Comparison of ENCODE assay signal across 27 mouse cellular contexts in the genomic region with DNA sequence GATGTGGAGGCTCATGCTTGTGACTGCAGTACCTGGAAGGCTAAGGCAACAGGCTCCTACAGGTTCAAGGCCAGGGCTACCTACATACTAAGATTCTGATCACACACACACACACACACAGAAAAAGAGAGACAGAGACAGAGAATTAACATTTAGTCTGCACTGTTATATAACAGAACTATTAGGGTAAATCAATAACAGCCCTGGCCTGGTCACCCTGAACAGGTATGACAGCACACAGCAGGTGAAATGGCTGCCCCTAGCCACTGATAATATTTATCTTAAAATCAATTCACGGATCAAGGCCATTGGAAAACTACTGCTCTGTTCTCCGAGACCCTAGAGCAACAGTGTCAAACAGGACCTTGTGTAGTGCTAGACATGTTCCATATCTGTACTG. TPM values are rescaled to one million over a fixed set of nuclear protein-coding genes. Genes with fewer than 3 reads are reported as not detected.
DNase-seq lines count a peak whose midpoint lies in the region; ATAC-seq and TF ChIP-seq lines count a peak whose summit lies in the region.
"Had no signal": no experiment of that assay in that cellular context is flagged by ENCODE, and none has a peak within 500 bp of the region (broad histone marks: within the 10 kb centered on the region; RNA-seq: fewer than 3 reads in every experiment).

No protein-coding gene starts in this region.

- H3K36me3 ChIP-seq in kidney, embryonic 15.5 days, result no peaks in the 10 kb centered on the region
- no peaks in the 10 kb centered on the region for H3K36me3 ChIP-seq in kidney, embryonic 16.5 days (ENCODE audit: insufficient read depth, low read length)
- H3K36me3 ChIP-seq in kidney, embryonic 14.5 days (ENCODE audit: control insufficient read depth, insufficient read depth, low read length), result no peaks in the 10 kb centered on the region
- H3K36me3 ChIP-seq in liver, embryonic 15.5 days (replicated peaks), result no peaks in the 10 kb centered on the region
- no peaks in the 10 kb centered on the region for H3K36me3 ChIP-seq in liver, embryonic 11.5 days (ENCODE audit: control insufficient read depth, insufficient read depth, low read length)
- no peaks in the 10 kb centered on the region for H3K36me3 ChIP-seq in small intestine, adult 2 months (ENCODE audit: control insufficient read depth, insufficient read depth, low read length)
- H3K36me3 ChIP-seq: forebrain, embryonic 10.5 days; heart, embryonic 12.5 days; heart, embryonic 15.5 days; hindbrain, embryonic 10.5 days; hindbrain, embryonic 13.5 days had no signal

- ATAC-seq in kidney, embryonic 15.5 days (replicated peaks; ENCODE audit: low FRiP score), result no peak
- ATAC-seq in kidney, embryonic 16.5 days (ENCODE audit: low FRiP score, low TSS enrichment), result peak; percentile 13; the same call in 1 of the 2 replicates
- ATAC-seq in kidney, embryonic 14.5 days (ENCODE audit: low FRiP score, low TSS enrichment), result no peak
- peak; percentile 32; the same call in 1 of the 2 replicates for ATAC-seq in liver, embryonic 15.5 days (ENCODE audit: insufficient read depth)
- ATAC-seq in liver, embryonic 11.5 days (replicated peaks; ENCODE audit: low FRiP score), result no peak
- ATAC-seq: forebrain, embryonic 13.5 days; forebrain, embryonic 16.5 days; Patski had no signal

- H3K9ac ChIP-seq in kidney, embryonic 15.5 days, result no peak overlapping the region
- H3K9ac ChIP-seq in kidney, embryonic 16.5 days (replicated peaks; ENCODE audit: low read length), result no peak overlapping the region
- H3K9ac ChIP-seq in kidney, embryonic 14.5 days (ENCODE audit: low read depth, low read length), result no peak overlapping the region
- H3K9ac ChIP-seq in liver, embryonic 15.5 days, result no peak overlapping the region
- no peak overlapping the region for H3K9ac ChIP-seq in liver, embryonic 11.5 days (ENCODE audit: low read depth, low read length)
- H3K9ac ChIP-seq: forebrain, embryonic 13.5 days; heart, embryonic 12.5 days; heart, embryonic 15.5 days; hindbrain, embryonic 13.5 days had no signal

- H3K27ac ChIP-seq in kidney, embryonic 15.5 days, result no peak overlapping the region
- no peak overlapping the region for H3K27ac ChIP-seq in kidney, embryonic 16.5 days (ENCODE audit: low read length)
- no peak overlapping the region for H3K27ac ChIP-seq in kidney, embryonic 14.5 days (ENCODE audit: low read depth, low read length)
- H3K27ac ChIP-seq in liver, embryonic 15.5 days (replicated peaks), result no peak overlapping the region
- H3K27ac ChIP-seq in liver, embryonic 11.5 days (ENCODE audit: low read depth, low read length), result no peak overlapping the region
- 0 out of 2 replicates have a peak overlapping the region, but pooled peaks have one; percentile 18 for H3K27ac ChIP-seq in small intestine, adult 2 months (ENCODE audit: insufficient read depth, low read depth, low read length)
- H3K27ac ChIP-seq: forebrain, embryonic 10.5 days; forebrain, embryonic 13.5 days; heart, embryonic 15.5 days; hindbrain, embryonic 10.5 days; hindbrain, embryonic 13.5 days had no signal

- peaks cover 29% of the 10 kb centered on the region for H3K4me1 ChIP-seq in kidney, embryonic 15.5 days
- H3K4me1 ChIP-seq in kidney, embryonic 16.5 days (ENCODE audit: insufficient read depth, low read length), result peaks cover 21% of the 10 kb centered on the region
- H3K4me1 ChIP-seq in kidney, embryonic 14.5 days (ENCODE audit: control insufficient read depth, insufficient read depth, low read length), result peaks cover 16% of the 10 kb centered on the region
- peaks cover 15% of the 10 kb centered on the region for H3K4me1 ChIP-seq in liver, embryonic 15.5 days (replicated peaks)
- peaks cover 14% of the 10 kb centered on the region for H3K4me1 ChIP-seq in liver, embryonic 11.5 days (replicated peaks; ENCODE audit: control insufficient read depth, insufficient read depth, low read length)
- H3K4me1 ChIP-seq in small intestine, adult 2 months (ENCODE audit: control insufficient read depth, insufficient read depth, insufficient read length, low read length), result peaks cover 15% of the 10 kb centered on the region; the same call in 1 of the 2 replicates

- peak; percentile 33 for DNase-seq in kidney, adult 11 months
- DNase-seq in liver, embryonic 11.5 days (ENCODE audit: low spot score), result no peak
- DNase-seq: adrenal gland, postnatal 10 days; adrenal gland, postnatal 36 days; B cell, adult 2 months; cerebellum, adult 18-20 months; cerebellum, adult 9-10 months; cerebellum, postnatal 14 days; gastrocnemius, postnatal 25 days; heart, adult 18-20 months; heart, postnatal 10 days; heart, postnatal 36 days had no signal

- no peak overlapping the region for H3K4me2 ChIP-seq in kidney, embryonic 15.5 days
- H3K4me2 ChIP-seq in kidney, embryonic 16.5 days (replicated peaks; ENCODE audit: low read depth, low read length), result no peak overlapping the region
- no peak overlapping the region for H3K4me2 ChIP-seq in kidney, embryonic 14.5 days (replicated peaks; ENCODE audit: low read depth, low read length)
- no peak overlapping the region for H3K4me2 ChIP-seq in liver, embryonic 15.5 days
- H3K4me2 ChIP-seq in liver, embryonic 11.5 days, result no peak overlapping the region
- H3K4me2 ChIP-seq: forebrain, embryonic 13.5 days; heart, embryonic 12.5 days; heart, embryonic 15.5 days; hindbrain, embryonic 13.5 days had no signal

- H3K27me3 ChIP-seq in kidney, embryonic 15.5 days, result no peaks in the 10 kb centered on the region
- H3K27me3 ChIP-seq in kidney, embryonic 16.5 days (ENCODE audit: insufficient read depth, low read length), result no peaks in the 10 kb centered on the region
- H3K27me3 ChIP-seq in kidney, embryonic 14.5 days (ENCODE audit: control insufficient read depth, insufficient read depth, low read length), result no peaks in the 10 kb centered on the region
- H3K27me3 ChIP-seq in liver, embryonic 15.5 days, result no peaks in the 10 kb centered on the region
- H3K27me3 ChIP-seq in liver, embryonic 11.5 days (replicated peaks; ENCODE audit: control insufficient read depth, insufficient read depth, low read length), result no peaks in the 10 kb centered on the region
- no peaks in the 10 kb centered on the region for H3K27me3 ChIP-seq in small intestine, adult 2 months (ENCODE audit: control insufficient read depth, insufficient read depth, low read length)
- H3K27me3 ChIP-seq: CH12.LX; forebrain, embryonic 13.5 days; heart, embryonic 12.5 days; heart, embryonic 15.5 days; hindbrain, embryonic 13.5 days; Patski had no signal

- no peak overlapping the region for H3K4me3 ChIP-seq in kidney, embryonic 15.5 days (replicated peaks)
- H3K4me3 ChIP-seq in kidney, embryonic 16.5 days (ENCODE audit: low read length), result no peak overlapping the region
- no peak overlapping the region for H3K4me3 ChIP-seq in kidney, embryonic 14.5 days (ENCODE audit: low read length)
- no peak overlapping the region for H3K4me3 ChIP-seq in liver, embryonic 15.5 days (replicated peaks)
- H3K4me3 ChIP-seq in liver, embryonic 11.5 days (ENCODE audit: low read depth, low read length), result no peak overlapping the region
- H3K4me3 ChIP-seq in small intestine, adult 2 months (ENCODE audit: low read depth, low read length), result no peak overlapping the region
- H3K4me3 ChIP-seq: forebrain, embryonic 10.5 days; forebrain, embryonic 13.5 days; heart, embryonic 12.5 days; heart, embryonic 15.5 days; hindbrain, embryonic 10.5 days; hindbrain, embryonic 13.5 days had no signal

- no peak for TF ChIP-seq POLR2A in small intestine, adult 2 months (IDR thresholded peaks at IDR 0.05; ENCODE audit: low read depth, low read length)

- H3K9me3 ChIP-seq in kidney, embryonic 15.5 days (replicated peaks), result no peaks in the 10 kb centered on the region
- no peaks in the 10 kb centered on the region for H3K9me3 ChIP-seq in kidney, embryonic 16.5 days (ENCODE audit: low read length)
- H3K9me3 ChIP-seq in kidney, embryonic 14.5 days (ENCODE audit: control insufficient read depth, low read length), result no peaks in the 10 kb centered on the region
- no peaks in the 10 kb centered on the region for H3K9me3 ChIP-seq in liver, embryonic 15.5 days (replicated peaks)
- no peaks in the 10 kb centered on the region for H3K9me3 ChIP-seq in liver, embryonic 11.5 days (ENCODE audit: control insufficient read depth, low read length)
- H3K9me3 ChIP-seq: forebrain, embryonic 10.5 days; forebrain, embryonic 13.5 days; G1E; heart, embryonic 12.5 days; heart, embryonic 15.5 days; hindbrain, embryonic 10.5 days; hindbrain, embryonic 13.5 days had no signal

- TF ChIP-seq CTCF in small intestine, adult 2 months (IDR thresholded peaks at IDR 0.05; ENCODE audit: extremely low read depth, insufficient read length, insufficient replicate concordance, low read depth, low read length), result no peak

- 87% methylated on average over 2 of the region's 2 CpGs for WGBS in kidney, embryonic 15.5 days
- 68% methylated on average over 2 of the region's 2 CpGs for WGBS in kidney, embryonic 16.5 days
- 84% methylated on average over 2 of the region's 2 CpGs for WGBS in kidney, embryonic 14.5 days
- WGBS in liver, embryonic 15.5 days (ENCODE audit: insufficient replicate concordance), result 50% methylated on average over 2 of the region's 2 CpGs
- WGBS in liver, embryonic 11.5 days, result 83% methylated on average over 2 of the region's 2 CpGs
- WGBS in small intestine, adult 2 months, result 41% methylated on average over 2 of the region's 2 CpGs

RNA-seq across cellular contexts. Expression of gene Ptpn21, which starts 21.1 kb away (rescaled TPM):
- polyA plus RNA-seq in kidney, embryonic 15.5 days (2015; fragmentation: Nextera tagmentation; extraction: Ambion mirVana), result 6.6 and 7.1 TPM in 2 replicates
- 7.0 and 8.2 TPM in 2 replicates for polyA plus RNA-seq in kidney, embryonic 16.5 days (2015; fragmentation: Nextera tagmentation; extraction: Ambion mirVana)
- polyA plus RNA-seq in kidney, embryonic 14.5 days (2014; fragmentation: Nextera tagmentation; extraction: Ambion mirVana), result 5.6 and 7.5 TPM in 2 replicates
- 2.6 and 2.7 TPM in 2 replicates for polyA plus RNA-seq in liver, embryonic 15.5 days (2015; fragmentation: Nextera tagmentation; extraction: Ambion mirVana)
- polyA plus RNA-seq in liver, embryonic 11.5 days (2014; fragmentation: Nextera tagmentation; extraction: Ambion mirVana), result 4.4 and 5.7 TPM in 2 replicates
- 9.6 and 24.7 TPM in 2 replicates for polyA plus RNA-seq in small intestine, adult 2 months (2012; rRNA removed)

RNA-seq across cellular contexts. Expression of gene Zc3h14, which starts 30.6 kb away (rescaled TPM):
- 127 and 128 TPM in 2 replicates for polyA plus RNA-seq in kidney, embryonic 15.5 days (2015; fragmentation: Nextera tagmentation; extraction: Ambion mirVana)
- polyA plus RNA-seq in kidney, embryonic 16.5 days (2015; fragmentation: Nextera tagmentation; extraction: Ambion mirVana), result 116 and 119 TPM in 2 replicates
- 106 and 149 TPM in 2 replicates for polyA plus RNA-seq in kidney, embryonic 14.5 days (2014; fragmentation: Nextera tagmentation; extraction: Ambion mirVana)
- polyA plus RNA-seq in liver, embryonic 15.5 days (2015; fragmentation: Nextera tagmentation; extraction: Ambion mirVana), result 33.2 and 34.1 TPM in 2 replicates
- polyA plus RNA-seq in liver, embryonic 11.5 days (2014; fragmentation: Nextera tagmentation; extraction: Ambion mirVana), result 109 and 116 TPM in 2 replicates
- polyA plus RNA-seq in small intestine, adult 2 months (2012; rRNA removed), result 6.7 and 14.8 TPM in 2 replicates

Comparison
In these comparisons a context has a peak if more than half of its experiments do, and no peak if none do; other contexts are left out.
1. ATAC-seq: peak in kidney, embryonic 16.5 days (single experiment) and liver, embryonic 15.5 days (single experiment); none in kidney, embryonic 15.5 days (single experiment), kidney, embryonic 14.5 days (single experiment) and liver, embryonic 11.5 days (single experiment).